Mouse (Mus musculus) bone marrow, adult 2 months (tissue): Measurements from ENCODE around the gene Tent4b.

Experiments used
- CTCF ChIP-seq: fragments of 200-500 bp; IDR thresholded peaks from 2 replicates; pipeline ENCODE4 v1.5.1; 2011; ENCODE audit warnings: low read length, control low read depth; ENCODE audit not compliant: control insufficient read depth, insufficient read depth
- POLR2A ChIP-seq: fragments of 200-500 bp; IDR thresholded peaks from 2 replicates; pipeline ENCODE4 v1.6.1; 2011; ENCODE audit warnings: low read depth, mild to moderate bottlenecking, control low read depth, low read length, borderline replicate concordance; ENCODE audit not compliant: control insufficient read depth

- no peak for TF ChIP-seq CTCF
- TF ChIP-seq POLR2A: peak; percentile 43; the same call in 1 of the 2 replicates
Measured at GRCm38 (mm10) chr8:88288622-88289242, 89.7 kb downstream of the Tent4b start.
